In the genomic region with DNA sequence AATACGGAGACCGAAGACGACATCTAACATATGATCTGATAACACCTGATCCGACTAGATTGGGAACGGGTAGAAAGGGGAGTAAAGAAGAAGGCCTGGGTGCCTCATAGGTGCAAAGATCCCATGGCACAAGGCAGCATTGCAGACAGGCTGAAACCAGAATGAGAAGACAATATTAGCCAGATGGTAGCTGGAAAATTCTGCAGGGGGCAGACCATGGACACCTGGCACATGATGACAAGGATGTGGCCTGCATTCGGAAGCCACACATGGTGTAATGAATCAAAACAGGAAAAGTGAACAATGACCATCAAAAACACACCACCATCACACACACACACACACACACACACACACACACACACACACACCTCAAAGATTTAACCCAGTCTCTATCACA, we compare ENCODE assay signal across 17 mouse cellular contexts. TPM values are rescaled to one million over a fixed set of nuclear protein-coding genes. Genes with fewer than 3 reads are reported as not detected.
"Had no signal": no experiment of that assay in that cellular context is flagged by ENCODE, and none has a peak within 500 bp of the region (broad histone marks: within the 10 kb centered on the region; RNA-seq: fewer than 3 reads in every experiment).

No protein-coding gene starts in this region.

- H3K9ac ChIP-seq: limb, embryonic 12.5 days; liver, embryonic 13.5 days; liver, postnatal 0 days; midbrain, embryonic 15.5 days; neural tube, embryonic 13.5 days had no signal

- H3K4me3 ChIP-seq: left cerebral cortex, adult 2 months; limb, embryonic 12.5 days; liver, embryonic 13.5 days; midbrain, embryonic 10.5 days; midbrain, embryonic 15.5 days; neural tube, embryonic 13.5 days had no signal

- ATAC-seq: liver, postnatal 0 days; lung, postnatal 0 days; midbrain, embryonic 15.5 days had no signal

- H3K9me3 ChIP-seq: limb, embryonic 12.5 days; liver, embryonic 13.5 days; midbrain, embryonic 10.5 days; midbrain, embryonic 15.5 days; neural tube, embryonic 13.5 days had no signal

- H3K4me2 ChIP-seq: limb, embryonic 12.5 days; liver, embryonic 13.5 days; midbrain, embryonic 15.5 days; neural tube, embryonic 13.5 days had no signal

- H3K36me3 ChIP-seq: limb, embryonic 12.5 days; liver, embryonic 13.5 days; midbrain, embryonic 10.5 days; midbrain, embryonic 15.5 days; neural tube, embryonic 13.5 days had no signal

- DNase-seq: kidney, adult 8-10 months; kidney, postnatal 25 days; liver; liver, embryonic 13.5 days; liver, postnatal 0 days; lung, postnatal 36 days; right cerebral cortex, postnatal 4 days; spleen, adult 18-20 months; thymus, adult 18-20 months; thymus, postnatal 14 days had no signal

- H3K27me3 ChIP-seq: limb, embryonic 12.5 days; liver, embryonic 13.5 days; midbrain, embryonic 15.5 days; neural tube, embryonic 13.5 days had no signal

- H3K27ac ChIP-seq: left cerebral cortex, adult 2 months; limb, embryonic 12.5 days; liver, embryonic 13.5 days; midbrain, embryonic 10.5 days; midbrain, embryonic 15.5 days; neural tube, embryonic 13.5 days had no signal

- H3K4me1 ChIP-seq: liver, embryonic 13.5 days; midbrain, embryonic 15.5 days had no signal

RNA-seq across cellular contexts. Expression of a gene that starts 52.3 kb away (rescaled TPM):
- total RNA-seq: megakaryocyte progenitor cell, adult 5-6 weeks had no signal
- polyA plus RNA-seq: limb, embryonic 12.5 days had no signal
